22 mouse cellular contexts compared by ENCODE assay signal in the genomic region with DNA sequence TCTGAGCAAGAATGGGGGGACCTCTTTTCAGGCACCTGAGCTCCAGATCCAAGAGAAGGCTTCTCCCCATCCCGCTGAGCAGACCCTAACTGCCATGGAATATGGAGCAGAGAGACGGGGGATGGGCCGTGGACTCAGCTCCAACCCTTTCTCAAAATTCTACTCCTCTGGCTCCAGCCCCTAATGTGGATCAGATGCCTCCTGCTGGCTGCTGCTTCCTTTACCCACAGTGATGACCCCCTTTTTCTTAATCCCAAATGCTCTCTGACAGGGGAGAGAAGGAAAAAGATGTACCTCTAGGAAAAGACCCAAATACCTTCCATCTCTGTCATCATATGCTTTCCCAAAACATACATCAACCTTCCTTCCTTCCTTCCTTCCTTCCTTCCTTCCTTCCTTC. TPM values are rescaled to one million over a fixed set of nuclear protein-coding genes. Genes with fewer than 3 reads are reported as not detected.
"Had no signal": no experiment of that assay in that cellular context is flagged by ENCODE, and none has a peak within 500 bp of the region (broad histone marks: within the 10 kb centered on the region; RNA-seq: fewer than 3 reads in every experiment).

A gene (minus strand): TSS at position 101 of the 400 bp plus-strand sequence.

- H3K9me3 ChIP-seq: neural tube, embryonic 12.5 days; neural tube, embryonic 13.5 days; neural tube, embryonic 15.5 days; stomach, embryonic 15.5 days had no signal

- H3K36me3 ChIP-seq: neural tube, embryonic 12.5 days; neural tube, embryonic 13.5 days; neural tube, embryonic 15.5 days; stomach, embryonic 15.5 days had no signal

- H3K27me3 ChIP-seq: neural tube, embryonic 12.5 days; neural tube, embryonic 13.5 days; neural tube, embryonic 15.5 days; stomach, embryonic 15.5 days had no signal

- DNase-seq: retina, postnatal 1 day; right cerebral cortex, adult 18-20 months; right cerebral cortex, postnatal 14 days; right cerebral cortex, postnatal 25 days; right cerebral cortex, postnatal 4 days; spleen, adult 18-20 months; thymus, adult 18-20 months; thymus, adult 2 months; thymus, postnatal 14 days; thymus, postnatal 25 days; thymus, postnatal 36 days; thymus, postnatal 4 days had no signal

- H3K9ac ChIP-seq: neural tube, embryonic 12.5 days; neural tube, embryonic 13.5 days; neural tube, embryonic 15.5 days; stomach, embryonic 15.5 days had no signal

- H3K4me1 ChIP-seq: neural tube, embryonic 15.5 days; stomach, embryonic 15.5 days had no signal

- H3K27ac ChIP-seq: neural tube, embryonic 12.5 days; neural tube, embryonic 13.5 days; neural tube, embryonic 15.5 days; stomach, embryonic 15.5 days; stomach, postnatal 0 days had no signal

- H3K4me2 ChIP-seq: neural tube, embryonic 12.5 days; neural tube, embryonic 13.5 days; neural tube, embryonic 15.5 days; stomach, embryonic 15.5 days had no signal

- H3K4me3 ChIP-seq: neural tube, embryonic 12.5 days; neural tube, embryonic 13.5 days; neural tube, embryonic 15.5 days; stomach, embryonic 15.5 days had no signal

RNA-seq across cellular contexts. Expression of the gene that starts here (rescaled TPM):
- polyA plus RNA-seq: neural tube, embryonic 11.5 days; neural tube, embryonic 12.5 days; small intestine, adult 2 months; spleen, adult 2 months; stomach, embryonic 15.5 days; stomach, postnatal 0 days; thymus, postnatal 0 days; urinary bladder, adult 2 months had no signal
